Mouse (Mus musculus): Measurements from ENCODE around the gene Tgfbr2. TPM values are rescaled to one million over a fixed set of nuclear protein-coding genes. Genes with fewer than 3 reads are reported as not detected.

The Tgfbr2 gene
- total RNA-seq, 2 experiments from 2014 or later: 10.6 to 12.6 TPM

GRCm38 (mm10) chr9:116193535-116193881, 18.3 kb upstream of the Tgfbr2 start:
- no peak for DNase-seq

GRCm38 (mm10) chr9:116192826-116193534, 17.8 kb upstream of the Tgfbr2 start:
- no peak for DNase-seq

- no peak for DNase-seq
Observed at GRCm38 (mm10) chr9:116192253-116192652, 17.1 kb upstream of the Tgfbr2 start.

GRCm38 (mm10) chr9:116189831-116190230, 14.7 kb upstream of the Tgfbr2 start:
- no peak for DNase-seq

- no peak for DNase-seq
Observed at GRCm38 (mm10) chr9:116188952-116189666, 13.9 kb upstream of the Tgfbr2 start.

- DNase-seq: no peak
Observed at GRCm38 (mm10) chr9:116187181-116187731, 12.1 kb upstream of the Tgfbr2 start.

GRCm38 (mm10) chr9:116184903-116185302, 9.7 kb upstream of the Tgfbr2 start:
- DNase-seq: no peak

GRCm38 (mm10) chr9:116183035-116183434, 7.9 kb upstream of the Tgfbr2 start:
- no peak for DNase-seq

- DNase-seq: no peak
Observed at GRCm38 (mm10) chr9:116181608-116182007, 6.4 kb upstream of the Tgfbr2 start.

GRCm38 (mm10) chr9:116178151-116178550, 3.0 kb upstream of the Tgfbr2 start:
- no peak for DNase-seq

GRCm38 (mm10) chr9:116177108-116177507, 1.9 kb upstream of the Tgfbr2 start:
- no peak for DNase-seq

GRCm38 (mm10) chr9:116175488-116176115, 442 bp upstream of the Tgfbr2 start:
- no peak for DNase-seq

- DNase-seq: no peak
Observed at GRCm38 (mm10) chr9:116173473-116174170, 1.5 kb downstream of the Tgfbr2 start.

- DNase-seq: no peak
Observed at GRCm38 (mm10) chr9:116173059-116173458, 2.1 kb downstream of the Tgfbr2 start.

- DNase-seq: no peak
Observed at GRCm38 (mm10) chr9:116169067-116169466, 6.1 kb downstream of the Tgfbr2 start.

GRCm38 (mm10) chr9:116167304-116167880, 7.8 kb downstream of the Tgfbr2 start:
- no peak for DNase-seq

GRCm38 (mm10) chr9:116166363-116166762, 8.8 kb downstream of the Tgfbr2 start:
- no peak for DNase-seq

GRCm38 (mm10) chr9:116163883-116164282, 11.3 kb downstream of the Tgfbr2 start:
- no peak for DNase-seq

GRCm38 (mm10) chr9:116162866-116163374, 12.2 kb downstream of the Tgfbr2 start:
- DNase-seq: no peak

- no peak for DNase-seq
Observed at GRCm38 (mm10) chr9:116160860-116161259, 14.3 kb downstream of the Tgfbr2 start.

- DNase-seq: no peak
Observed at GRCm38 (mm10) chr9:116160067-116160466, 15.1 kb downstream of the Tgfbr2 start.

- no peak for DNase-seq
Observed at GRCm38 (mm10) chr9:116156501-116156900, 18.7 kb downstream of the Tgfbr2 start.

Measured in layer of hippocampus, postnatal 36 days (tissue).